Mouse (Mus musculus) embryo, embryonic 10 days (tissue): ENCODE measurements around the gene Zfp329.
"Not testable (repeated sequence)": the region's sequence is repeated elsewhere in the genome, so short reads cannot be mapped to it uniquely, and the experiment has no call there.

Experiments used
- DNase-seq: peaks from one replicate; pipeline ENCODE4 v3.0.0-alpha.2; 2015; ENCODE audit warnings: low spot score

The Zfp329 gene

GRCm38 (mm10) chr7:12818521-12819295 lies at the start of gene Zfp329:
Gene Zfp329 (minus strand): TSS chr7:12818858.
- peak; percentile 99 for DNase-seq

- DNase-seq: no peak
Measured at GRCm38 (mm10) chr7:12835779-12836178, 17.1 kb upstream of the Zfp329 start.

- no peak for DNase-seq
Measured at GRCm38 (mm10) chr7:12835193-12835671, 16.6 kb upstream of the Zfp329 start.

DNA sequence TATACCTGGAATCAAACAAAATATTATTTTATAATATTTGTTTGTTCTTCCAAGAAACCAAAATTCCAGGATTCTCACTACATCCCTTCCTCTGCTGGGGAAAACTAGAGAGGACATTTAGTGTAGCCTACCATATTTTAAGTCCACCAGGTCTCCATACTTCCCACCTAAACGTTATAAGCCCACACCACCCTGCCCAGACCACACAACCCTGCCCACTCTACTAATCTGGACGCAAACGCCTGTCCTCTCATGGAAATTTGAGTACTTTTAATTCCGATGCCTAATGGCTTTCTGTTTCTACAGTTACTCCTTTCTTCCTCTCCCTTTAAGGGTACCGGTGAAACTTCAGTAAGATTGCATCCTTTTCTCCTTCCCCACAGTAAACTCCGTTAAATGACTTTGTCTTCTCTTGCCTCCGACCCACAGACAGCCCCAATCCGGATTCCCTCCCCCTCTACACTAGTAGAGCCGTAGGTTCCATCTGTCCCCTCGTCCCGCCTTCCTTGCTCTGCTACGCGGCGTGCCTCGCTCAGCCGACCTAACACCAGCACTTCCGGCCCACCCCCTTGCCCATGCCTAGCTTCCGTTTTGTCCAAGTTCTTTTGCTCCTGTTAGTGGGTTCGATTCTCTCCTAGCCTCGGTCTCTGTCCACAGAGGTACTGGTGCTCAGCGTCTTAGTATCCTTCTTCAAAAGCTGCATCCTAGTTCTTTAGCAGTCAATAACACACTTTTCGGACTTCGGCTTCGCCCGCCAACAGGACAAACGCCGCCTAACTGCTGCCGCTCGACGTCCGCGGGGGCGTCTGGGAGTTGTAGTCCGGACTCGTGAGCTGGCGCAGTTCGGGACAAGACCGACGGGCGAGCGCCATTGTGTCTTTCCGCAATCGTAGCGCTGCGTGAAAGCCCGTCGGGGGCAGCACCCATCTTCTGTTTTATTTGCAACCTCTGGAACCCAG lies 15.8 kb upstream of the Zfp329 start, which contains the start of gene Zfp110:
TSS of gene Zfp110 (plus strand) at position 600 of the 959 bp plus-strand sequence.
- DNase-seq: peak; percentile 93

GRCm38 (mm10) chr7:12815566-12815965 lies 3.1 kb downstream of the Zfp329 start:
- DNase-seq: no peak

- no peak for DNase-seq
Measured at GRCm38 (mm10) chr7:12803727-12804071, 15.0 kb downstream of the Zfp329 start.

DNA sequence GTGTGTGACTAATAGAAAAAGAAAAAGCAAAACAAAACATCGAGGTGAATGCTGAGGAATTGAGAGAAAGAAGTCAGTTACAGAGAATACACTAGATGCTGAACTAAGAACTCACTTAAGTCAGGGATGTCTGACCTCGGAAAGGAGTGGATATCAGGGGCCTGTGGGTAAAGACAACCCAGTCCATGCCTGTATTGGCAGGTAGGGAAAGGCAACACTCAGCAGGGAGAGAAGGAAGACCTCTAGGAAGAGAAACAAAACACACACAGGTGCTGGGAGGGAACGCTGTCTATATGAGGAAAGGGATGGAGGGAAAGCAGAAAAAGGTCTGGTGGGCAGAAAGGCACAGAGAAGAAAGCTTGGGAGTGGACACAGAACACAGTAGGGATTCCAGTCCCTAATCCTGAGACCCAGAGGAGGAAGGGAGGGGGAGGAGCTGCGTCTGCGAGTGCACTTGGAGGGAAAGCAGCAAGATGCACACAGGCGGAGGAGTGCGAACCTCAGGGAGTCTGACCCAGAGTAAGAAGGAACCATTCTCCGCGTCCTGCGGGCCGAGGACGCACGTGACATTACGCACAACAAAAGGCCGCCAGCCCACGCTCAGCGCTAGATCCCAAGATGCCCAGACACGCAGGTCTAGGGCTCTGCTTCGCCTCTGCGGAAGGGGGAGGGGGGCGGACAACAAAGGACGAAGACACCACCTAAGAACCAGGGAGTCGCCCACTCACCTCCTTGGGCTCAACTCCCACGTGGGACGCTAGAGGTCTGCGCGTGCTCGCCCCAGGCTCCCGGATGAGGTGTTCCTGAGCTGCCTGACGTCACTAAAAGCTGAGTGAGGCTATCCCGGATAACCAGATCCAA lies 15.6 kb downstream of the Zfp329 start, which contains the start of gene Zscan18:
TSS of gene Zscan18 (minus strand) at position 770 of the 861 bp plus-strand sequence.
- peak; percentile 90 for DNase-seq

- DNase-seq: no peak
Measured at GRCm38 (mm10) chr7:12799554-12799953, 19.1 kb downstream of the Zfp329 start.

DNA sequence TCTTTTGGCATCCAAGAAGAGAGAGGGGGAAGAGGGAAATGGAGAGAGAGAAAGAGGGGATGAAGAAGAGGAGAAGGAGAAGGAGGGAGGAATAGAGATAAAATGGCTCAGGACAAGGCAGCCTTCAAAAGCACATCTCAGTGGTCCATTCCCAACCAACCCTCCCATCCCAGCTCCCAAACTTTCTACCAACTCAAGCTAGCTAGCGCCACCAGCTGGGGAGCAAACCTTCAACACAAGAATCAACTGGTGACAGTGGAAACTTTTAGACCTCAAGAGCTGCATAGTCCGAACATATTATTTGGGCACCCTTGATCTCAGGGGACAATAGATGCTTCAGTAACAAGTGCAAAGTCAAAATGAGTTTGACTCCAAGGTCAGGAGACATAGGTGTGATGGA lies 20.7 kb downstream of the Zfp329 start:
- no peak for DNase-seq

- not testable (repeated sequence) for DNase-seq
Measured at GRCm38 (mm10) chr7:12792624-12793023, 26.0 kb downstream of the Zfp329 start.

GRCm38 (mm10) chr7:12788025-12788424 lies 30.6 kb downstream of the Zfp329 start:
- no peak for DNase-seq

- DNase-seq: no peak
Measured at GRCm38 (mm10) chr7:12787333-12787732, 31.3 kb downstream of the Zfp329 start.

DNA sequence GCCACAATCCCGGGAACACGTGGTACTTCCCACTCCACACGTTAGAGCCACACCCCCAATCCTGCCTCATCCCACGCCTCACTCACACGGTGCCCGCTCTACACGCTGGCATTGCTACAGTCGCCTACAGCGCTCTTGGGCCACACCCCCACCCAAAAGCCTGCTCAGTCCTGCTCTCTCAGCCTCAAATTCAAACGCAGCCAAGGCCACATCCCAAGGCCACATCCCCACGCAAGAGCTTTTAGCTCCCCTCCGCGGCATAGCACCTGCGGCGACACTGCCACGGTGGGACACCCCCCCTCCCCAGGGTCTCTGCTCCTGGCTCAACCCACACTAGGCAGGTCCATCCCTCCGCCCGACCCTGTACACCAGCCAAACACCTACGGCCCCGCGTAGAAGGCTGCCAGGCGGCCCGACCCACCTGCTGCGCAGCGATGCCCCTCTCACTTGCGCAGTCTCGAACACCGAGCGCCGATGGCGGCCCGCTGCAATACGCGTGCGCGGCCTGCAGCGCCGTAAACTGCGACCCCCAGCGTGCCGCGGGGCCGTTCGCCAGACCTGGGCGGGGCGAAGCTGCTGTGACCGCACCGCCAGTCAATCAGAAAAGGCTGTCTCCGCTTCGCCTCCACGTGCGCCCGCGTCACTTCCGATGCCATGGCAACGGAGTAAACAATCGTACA lies 38.4 kb downstream of the Zfp329 start:
- DNase-seq: peak; percentile 95

GRCm38 (mm10) chr7:12779782-12780150 lies 38.9 kb downstream of the Zfp329 start:
- DNase-seq: no peak

- no peak for DNase-seq
Measured at GRCm38 (mm10) chr7:12779141-12779540, 39.5 kb downstream of the Zfp329 start.

- no peak for DNase-seq
Measured at GRCm38 (mm10) chr7:12774606-12775005, 44.1 kb downstream of the Zfp329 start.

DNA sequence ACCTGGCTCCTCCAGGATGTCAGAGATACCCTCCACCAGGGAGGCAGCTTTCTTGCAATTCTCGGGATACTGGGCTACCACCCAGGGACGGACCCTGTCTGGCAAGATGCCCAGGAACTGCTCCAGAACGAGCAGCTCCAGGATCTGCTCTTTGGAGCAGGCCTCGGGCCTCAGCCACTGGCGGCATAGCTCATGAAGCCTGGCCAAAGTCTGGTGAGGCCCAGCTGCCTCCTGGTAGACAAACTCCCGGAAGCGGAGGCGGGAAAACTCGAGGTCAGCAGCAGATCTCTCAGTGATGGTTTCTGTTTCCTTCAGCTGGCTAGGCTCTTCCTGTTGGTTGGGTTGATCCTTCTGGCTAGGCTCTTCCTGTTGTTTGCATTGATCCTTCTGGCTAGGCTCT lies 44.5 kb downstream of the Zfp329 start:
- DNase-seq: no peak
